Mouse (Mus musculus): ENCODE measurements around the gene Rhoq.

DNA sequence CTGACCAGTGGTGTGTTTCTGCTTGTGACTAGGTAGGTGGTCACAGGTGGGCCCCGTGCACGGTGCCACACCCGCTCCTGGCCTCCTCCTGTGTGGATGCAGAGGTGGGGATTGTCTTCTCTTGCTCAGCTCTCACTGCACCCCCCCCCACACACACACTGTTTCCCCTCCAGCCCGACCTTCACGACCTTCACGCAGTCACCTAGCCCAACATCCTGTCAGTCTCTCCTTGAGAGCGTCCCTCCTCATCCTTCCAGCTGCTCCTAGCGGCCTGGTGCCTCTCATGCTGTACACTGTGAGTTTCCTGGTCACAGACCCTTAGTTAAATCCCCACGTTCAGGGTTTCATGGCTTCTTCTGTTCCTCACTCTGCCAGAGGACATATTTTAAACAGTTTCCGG is 13.5 kb downstream of the Rhoq start:
- TF ChIP-seq POLR2A (IDR thresholded peaks at IDR 0.05; ENCODE audit: borderline replicate concordance, control insufficient read depth, low read depth, low read length): no peak
- TF ChIP-seq CTCF (IDR thresholded peaks at IDR 0.05; ENCODE audit: control insufficient read depth, insufficient read depth, low read length): no peak
